Mouse (Mus musculus) olfactory bulb, adult 2 months (tissue): ENCODE data around the gene Dct. TPM values are rescaled to one million over a fixed set of nuclear protein-coding genes. Genes with fewer than 3 reads are reported as not detected.

Experiments
- H3K27ac ChIP-seq: fragments of 200-500 bp; 2 replicates; pipeline ENCODE4 v1.5.1; 2012; ENCODE audit warnings: low read depth, low read length; ENCODE audit not compliant: insufficient read depth
- H3K4me1 ChIP-seq: fragments of 200-500 bp; 2 replicates; pipeline ENCODE4 v1.6.1; 2012; ENCODE audit warnings: low read length; ENCODE audit not compliant: control insufficient read depth, insufficient read depth
- H3K4me3 ChIP-seq: fragments of 200-500 bp; 2 replicates; pipeline ENCODE4 v1.5.1; 2012; ENCODE audit warnings: mild to moderate bottlenecking, low read depth, low read length, moderate library complexity; ENCODE audit not compliant: insufficient read depth
- CTCF ChIP-seq: fragments of 200-500 bp; IDR thresholded peaks from 2 replicates; pipeline ENCODE4 v1.5.1; 2012; ENCODE audit warnings: low read depth, mild to moderate bottlenecking, low read length, moderate library complexity; ENCODE audit not compliant: insufficient read depth
- POLR2A ChIP-seq: fragments of 200-500 bp; IDR thresholded peaks from 2 replicates; pipeline ENCODE4 v1.6.1; 2012; ENCODE audit warnings: mild to moderate bottlenecking, low read depth, low read length, moderate library complexity; ENCODE audit not compliant: insufficient read depth
- WGBS: fragments of 180-500 bp; shearing (Covaris S2); methylation state at CpG from one replicate; pipeline ENCODE4 v1.1.7; 2018; 5-methylcytosine and 5-hydroxymethylcytosine counted together
- polyA plus RNA-seq: library from polyadenylated mRNA; stranded (reverse); fragments of >200 nt; gene quantifications from 2 replicates; pipeline ENCODE4 v1.2.4, GENCODE M21; 2012; ENCODE audit warnings: low replicate concordance; ENCODE audit not compliant: missing spikeins, insufficient read depth, insufficient read length

Dct gene
- not detected in 2 replicates for polyA plus RNA-seq

DNA sequence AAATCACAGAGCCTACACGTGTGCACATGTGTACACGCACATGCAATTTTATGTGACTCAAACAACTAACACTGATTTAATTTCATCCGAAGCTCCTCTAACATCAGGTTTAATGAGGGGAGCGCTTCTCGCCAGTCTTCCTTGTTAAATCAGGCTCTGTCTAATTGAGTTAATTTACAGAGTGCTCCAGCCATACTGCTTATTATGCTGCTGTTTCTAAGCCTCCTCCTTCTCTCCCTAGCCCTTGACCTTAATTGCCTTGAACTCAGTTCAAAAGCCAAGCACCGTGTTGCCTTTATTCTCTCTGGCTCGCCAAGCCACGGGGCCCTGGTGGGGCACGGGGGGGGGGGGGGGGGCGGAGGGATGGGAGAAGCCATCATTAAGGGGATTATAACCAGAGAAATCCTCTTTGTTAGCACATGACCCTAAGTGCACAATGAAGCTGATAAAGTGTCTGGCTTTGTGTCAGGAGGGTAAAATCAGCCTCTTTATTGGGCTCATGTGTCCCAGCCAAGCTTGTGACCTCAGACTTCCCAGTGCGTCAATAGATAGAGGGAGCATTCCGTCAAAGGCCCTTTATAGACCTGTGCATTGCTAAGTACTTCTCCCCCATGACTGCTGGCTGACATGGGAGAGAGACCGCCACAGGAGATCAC lies at the start of gene Dct:
Dct (minus strand) TSS at position 270 of the 656 bp plus-strand sequence.
- no peak for TF ChIP-seq POLR2A
- no peak for TF ChIP-seq CTCF
- Histone ChIP-seq H3K4me3 (no peak within 1 kb of the TSS), H3K27ac (no peak within 1 kb of the TSS), H3K4me1 (0 out of 2 replicates have a peak, but pooled peaks cover 4% of the 10 kb centered on the region)
- WGBS, result 21% methylated on average over 13 of the region's 13 CpGs

DNA sequence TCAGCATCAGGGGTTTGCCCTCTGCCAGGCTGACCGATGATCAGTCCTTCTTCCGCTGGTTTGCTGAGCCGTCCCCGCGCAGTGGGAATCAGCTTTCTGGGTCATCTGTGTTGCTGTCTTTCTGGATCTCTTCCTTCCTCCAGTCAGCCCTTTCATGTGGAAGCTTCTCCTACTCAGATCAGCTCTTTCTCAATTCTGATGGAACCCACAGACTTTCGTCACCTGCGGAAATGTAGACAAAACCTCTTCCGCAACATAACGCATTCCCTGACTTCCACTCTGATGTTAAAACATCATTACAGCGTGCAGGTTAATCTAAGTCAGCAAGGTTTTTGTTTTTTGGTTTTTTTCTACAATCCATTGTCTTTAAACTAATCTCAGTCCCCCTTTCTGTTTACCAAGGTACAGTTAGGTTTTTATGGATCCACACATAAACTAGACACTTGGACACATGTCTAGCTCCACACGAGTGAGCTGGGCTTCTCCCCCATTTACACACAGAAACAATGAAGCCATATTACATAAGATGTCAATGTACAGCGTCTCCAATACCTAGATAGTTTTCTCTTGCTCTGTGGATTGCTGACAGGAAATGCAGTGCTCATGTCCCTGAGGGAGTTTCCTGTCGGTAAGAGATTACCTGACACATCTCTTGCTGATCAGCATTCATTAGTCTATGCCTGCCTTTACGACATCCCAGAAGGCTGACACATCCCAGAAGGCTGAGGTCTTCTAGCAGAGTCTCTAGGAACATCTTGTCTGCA lies 49.4 kb upstream of the Dct start:
- 89% methylated on average over 14 of the region's 14 CpGs for WGBS
- TF ChIP-seq POLR2A, result no peak
- no peak for TF ChIP-seq CTCF
- H3K27ac ChIP-seq, result no peak overlapping the region
- no peak overlapping the region for H3K4me3 ChIP-seq
- no peaks in the 10 kb centered on the region for H3K4me1 ChIP-seq

DNA sequence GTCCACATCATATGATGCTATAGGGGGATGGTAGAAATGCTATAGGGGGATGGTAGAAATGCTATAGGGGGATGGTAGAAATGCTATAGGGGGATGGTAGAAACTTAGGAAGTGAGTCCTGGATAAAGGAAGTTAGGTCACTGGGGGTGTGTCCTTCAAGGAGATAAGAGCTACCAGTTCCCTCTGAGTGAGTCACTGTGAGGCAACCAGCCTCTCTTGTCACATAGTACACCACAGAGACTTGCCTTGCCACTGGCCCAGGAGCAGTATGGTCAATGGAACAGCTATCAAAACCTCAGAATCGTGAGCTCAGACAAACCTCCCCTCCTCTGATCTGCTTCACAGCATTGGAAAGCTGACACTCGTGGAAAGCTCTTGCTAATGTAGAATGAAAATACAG lies 46.2 kb upstream of the Dct start:
- Histone ChIP-seq H3K27ac (no peak overlapping the region), H3K4me3 (no peak overlapping the region), H3K4me1 (no peaks in the 10 kb centered on the region)
- TF ChIP-seq CTCF (no peak), POLR2A (no peak)
- WGBS, result 75% methylated on average over 2 of the region's 2 CpGs

DNA sequence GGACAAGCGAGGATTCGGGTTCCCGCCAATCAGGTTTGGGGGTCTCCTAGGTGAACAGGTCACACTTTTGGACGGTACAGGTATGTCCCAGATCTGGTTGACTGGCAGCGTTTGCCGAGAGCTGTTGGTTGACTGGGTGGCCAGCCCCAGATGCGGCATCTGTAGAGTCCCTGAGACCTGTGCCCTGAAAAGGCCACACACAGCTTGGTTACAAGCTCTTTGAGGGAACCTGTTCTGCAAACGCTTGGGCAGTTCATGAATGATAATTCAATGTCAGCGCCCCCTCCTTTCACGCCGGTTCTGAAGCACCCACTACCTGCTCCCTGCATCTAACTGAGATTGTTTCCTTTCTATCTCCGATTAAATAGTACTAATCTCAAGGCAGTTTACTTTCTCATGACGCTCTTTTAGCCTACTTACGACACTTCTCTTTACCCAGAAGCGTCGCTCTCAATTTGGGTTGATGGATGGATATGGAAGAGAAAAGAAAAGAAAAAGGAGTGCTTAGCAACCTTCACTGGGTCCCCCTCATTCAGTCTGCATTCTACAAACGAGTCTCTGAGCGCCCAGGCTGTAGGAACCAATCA lies 37.9 kb upstream of the Dct start:
- 2% methylated on average over 18 of the region's 18 CpGs for WGBS
- H3K27ac ChIP-seq, result no peak overlapping the region

DNA sequence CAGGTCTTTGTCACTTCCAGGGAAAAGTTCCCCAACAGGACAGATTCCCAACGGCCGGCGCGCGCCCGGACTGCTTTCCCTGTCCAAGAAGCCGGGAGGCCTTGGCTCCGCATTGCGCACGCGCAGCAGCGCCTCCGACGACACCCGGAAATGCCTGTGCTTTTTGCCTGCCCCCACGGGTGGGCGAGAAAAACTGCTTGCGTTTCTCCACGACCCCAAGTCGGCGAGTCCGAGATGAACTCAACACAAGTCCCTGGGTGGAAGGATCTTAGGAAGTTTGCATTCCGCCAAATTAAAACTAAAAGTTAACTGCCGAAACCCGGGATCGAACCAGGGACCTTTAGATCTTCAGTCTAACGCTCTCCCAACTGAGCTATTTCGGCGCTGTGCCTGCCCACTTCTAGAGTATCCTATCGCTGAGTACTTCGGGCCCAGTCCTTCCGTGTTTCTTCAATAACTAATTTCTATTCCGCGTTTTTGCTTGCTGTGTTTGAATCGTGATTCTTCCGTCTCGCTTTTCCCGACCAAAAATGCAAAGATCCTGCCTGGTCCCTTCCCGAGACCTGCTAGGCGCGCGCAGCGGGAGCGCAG lies 37.3 kb upstream of the Dct start:
- TF ChIP-seq CTCF (no peak), POLR2A (0 out of 2 replicates have a peak, but pooled peaks have one; percentile 26)
- 0 out of 2 replicates have a peak overlapping the region, but pooled peaks have one; percentile 24 for H3K27ac ChIP-seq
- WGBS, result under 1% methylated on average over 44 of the region's 44 CpGs
- H3K4me1 ChIP-seq, result no peaks in the 10 kb centered on the region
- peak overlapping the region; percentile 84 for H3K4me3 ChIP-seq

More for the DNA sequence above, 37.9 kb upstream of the Dct start:
- TF ChIP-seq POLR2A, result no peak
- no peak for TF ChIP-seq CTCF
- Histone ChIP-seq H3K4me3 (peak overlapping the region; percentile 84), H3K4me1 (no peaks in the 10 kb centered on the region)

DNA sequence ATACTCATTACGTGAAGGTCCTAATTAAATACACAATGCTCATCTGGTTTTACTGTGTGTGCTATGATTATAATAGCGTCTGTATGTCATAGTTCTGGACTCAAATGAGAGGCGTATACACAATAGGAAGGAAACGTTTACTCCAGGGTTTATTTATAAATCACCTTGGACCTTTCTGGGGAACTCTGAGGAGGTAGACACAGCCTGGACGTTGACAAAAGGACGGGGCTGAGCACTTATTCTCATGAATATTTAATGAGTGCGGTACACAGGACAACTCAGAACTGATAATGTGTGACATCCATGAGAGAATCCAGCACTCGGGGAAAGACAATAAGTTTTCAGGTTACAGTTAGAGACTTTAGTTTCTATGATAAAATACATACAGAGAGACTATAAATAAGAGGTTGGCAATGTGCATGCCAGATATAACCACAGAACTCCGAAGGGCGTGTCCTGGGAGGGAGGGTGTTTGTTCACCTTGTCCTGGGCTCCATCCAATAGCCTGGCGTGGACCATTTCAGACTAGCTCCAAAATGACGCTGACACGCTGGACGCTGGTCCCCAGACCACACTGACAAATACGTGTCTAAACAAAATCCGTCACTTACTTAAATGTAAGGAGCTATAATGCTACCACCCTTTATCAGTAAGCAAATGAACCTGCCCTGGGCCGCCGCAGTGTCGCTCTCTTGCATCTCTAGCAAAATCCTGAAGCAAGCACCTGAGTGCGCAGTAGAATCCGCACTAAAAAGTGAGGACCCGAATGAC lies 36.6 kb upstream of the Dct start:
- TF ChIP-seq POLR2A (no peak), CTCF (no peak)
- 4% methylated on average over 22 of the region's 22 CpGs for WGBS
- H3K4me1 ChIP-seq, result no peaks in the 10 kb centered on the region
- peak overlapping the region; percentile 84 for H3K4me3 ChIP-seq
- 0 out of 2 replicates have a peak overlapping the region, but pooled peaks have one; percentile 24 for H3K27ac ChIP-seq

DNA sequence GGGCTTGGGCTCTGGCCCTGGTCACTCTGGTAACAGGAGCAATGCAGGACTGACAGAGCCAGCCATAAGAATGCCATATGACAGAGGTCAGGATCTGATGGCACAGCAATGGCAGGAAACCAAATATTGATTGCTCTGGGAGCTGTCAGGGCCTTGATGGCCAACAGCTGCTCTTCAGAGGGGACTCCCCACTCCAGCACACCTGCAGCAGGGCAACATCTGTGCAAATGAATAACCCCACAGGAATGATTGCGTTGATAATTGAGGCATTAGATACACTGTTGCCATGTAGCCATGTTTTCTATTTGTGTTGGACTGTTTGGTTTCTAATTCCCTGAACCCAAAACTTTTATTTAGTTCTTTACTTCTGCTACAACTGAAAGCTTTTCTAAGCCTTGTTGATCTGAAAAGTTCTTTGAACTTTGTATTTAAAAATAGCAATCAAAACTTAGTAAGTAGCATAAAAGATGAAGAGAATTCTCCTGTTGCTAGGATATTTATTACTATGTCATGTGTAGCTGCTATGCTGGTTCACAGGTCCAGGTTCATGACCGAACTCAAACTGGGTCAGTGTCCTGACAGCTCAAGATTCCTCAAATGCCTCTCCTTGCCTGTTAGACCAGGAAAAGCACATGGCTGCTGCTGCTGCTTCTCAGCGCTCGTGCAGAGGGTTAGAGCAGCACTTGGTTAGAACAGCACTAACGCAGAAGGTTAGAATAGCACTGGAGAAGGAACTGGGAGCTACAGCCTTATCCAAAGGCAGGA lies 34.4 kb upstream of the Dct start:
- no peak for TF ChIP-seq CTCF
- no peak for TF ChIP-seq POLR2A
- no peak overlapping the region for H3K27ac ChIP-seq
- no peak overlapping the region for H3K4me3 ChIP-seq
- H3K4me1 ChIP-seq, result no peaks in the 10 kb centered on the region
- WGBS, result 74% methylated on average over 5 of the region's 5 CpGs
